Mouse (Mus musculus) kidney, postnatal 25 days (tissue): ENCODE data around the gene Stra6.

Source experiments
- DNase-seq, 2 experiments: peaks; one replicate each; pipeline ENCODE4 v3.0.0; 2021; ENCODE audit warnings: mixed read lengths in 2 of 2

Stra6 gene

GRCm38 (mm10) chr9:58133893-58134884, 70.6 kb downstream of the Stra6 start:
- no peak for DNase-seq

- no peak for DNase-seq
Observed at GRCm38 (mm10) chr9:58134906-58135305, 71.3 kb downstream of the Stra6 start.

- no peak for DNase-seq
Observed at GRCm38 (mm10) chr9:58135921-58136321, 72.3 kb downstream of the Stra6 start.

GRCm38 (mm10) chr9:58139947-58140346, 76.4 kb downstream of the Stra6 start:
- DNase-seq, result peak; percentile 47 to 63

- no peak for DNase-seq
Observed at GRCm38 (mm10) chr9:58143419-58143818, 79.8 kb downstream of the Stra6 start.

- DNase-seq, result no peak
Observed at GRCm38 (mm10) chr9:58144664-58145063, 81.1 kb downstream of the Stra6 start.

GRCm38 (mm10) chr9:58145417-58145816, 81.8 kb downstream of the Stra6 start:
- no peak for DNase-seq

- no peak for DNase-seq
Observed at GRCm38 (mm10) chr9:58148806-58149205, 85.2 kb downstream of the Stra6 start.

- peak in 1 of 2 experiments; percentile 26 for DNase-seq
Observed at GRCm38 (mm10) chr9:58150733-58151361, 87.3 kb downstream of the Stra6 start.

- DNase-seq, result no peak
Observed at GRCm38 (mm10) chr9:58153095-58153494, 89.5 kb downstream of the Stra6 start.

- peak; percentile 71 to 80 for DNase-seq
Observed at GRCm38 (mm10) chr9:58155366-58155765, 91.8 kb downstream of the Stra6 start.

GRCm38 (mm10) chr9:58156819-58157560, 93.4 kb downstream of the Stra6 start:
- DNase-seq, result no peak

GRCm38 (mm10) chr9:58157838-58158237, 94.2 kb downstream of the Stra6 start:
- no peak for DNase-seq

- DNase-seq, result peak in 1 of 2 experiments; percentile 12
Observed at GRCm38 (mm10) chr9:58158541-58159311, 95.1 kb downstream of the Stra6 start.

GRCm38 (mm10) chr9:58159855-58160254, 96.3 kb downstream of the Stra6 start:
- DNase-seq, result no peak

GRCm38 (mm10) chr9:58160315-58160714, 96.7 kb downstream of the Stra6 start:
- no peak for DNase-seq

GRCm38 (mm10) chr9:58162173-58162572, 98.6 kb downstream of the Stra6 start:
- no peak for DNase-seq

GRCm38 (mm10) chr9:58163146-58163545, 99.6 kb downstream of the Stra6 start:
- DNase-seq, result no peak

GRCm38 (mm10) chr9:58165779-58166178, 102.2 kb downstream of the Stra6 start:
- no peak for DNase-seq

- DNase-seq, result no peak
Observed at GRCm38 (mm10) chr9:58168880-58169279, 105.3 kb downstream of the Stra6 start.

- DNase-seq, result no peak
Observed at GRCm38 (mm10) chr9:58169426-58169825, 105.8 kb downstream of the Stra6 start.

- DNase-seq, result no peak
Observed at GRCm38 (mm10) chr9:58172863-58173262, 109.3 kb downstream of the Stra6 start.
